Mouse (Mus musculus) G1E (cell line): ENCODE data around the gene Washc2.

Experiments used
- CTCF ChIP-seq: IDR thresholded peaks from 2 replicates; pipeline ENCODE4 v1.5.1; 2012; ENCODE audit warnings: low read depth, low read length, inconsistent platforms, mixed read lengths
- GATA1 ChIP-seq: IDR thresholded peaks from 2 replicates; pipeline ENCODE4 v1.6.1; 2012; ENCODE audit warnings: borderline replicate concordance, low read length, inconsistent platforms, mixed read lengths
- GATA2 ChIP-seq: IDR thresholded peaks from 2 replicates; pipeline ENCODE4 v1.6.1; 2012; ENCODE audit warnings: low read depth, low read length, inconsistent platforms, borderline replicate concordance

DNA sequence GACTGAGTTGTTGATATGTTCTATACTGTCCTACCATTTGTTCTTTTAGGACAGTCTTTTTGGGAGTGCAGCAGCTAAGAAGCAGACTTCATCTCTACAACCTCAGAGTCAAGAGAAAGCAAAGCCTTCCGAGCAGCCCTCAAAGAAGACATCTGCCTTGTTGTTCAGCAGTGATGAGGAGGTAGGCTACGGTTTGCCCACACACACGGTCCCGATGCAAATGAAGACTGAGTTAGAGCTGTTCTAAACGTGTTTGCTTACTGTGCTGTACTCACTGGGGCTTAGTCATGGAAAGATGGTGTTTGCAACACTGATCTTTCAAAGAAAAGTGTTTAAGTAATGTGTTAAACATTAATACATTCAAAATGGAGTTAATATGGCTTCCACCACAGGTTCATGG is 30.2 kb downstream of the Washc2 start:
- no peak for TF ChIP-seq CTCF
- no peak for TF ChIP-seq GATA1
- TF ChIP-seq GATA2 = no peak
